Mouse (Mus musculus) heart, adult 2 months (tissue): ENCODE data around the gene Rph3a.

Experiments
- EP300 ChIP-seq: fragments of 200-500 bp; IDR thresholded peaks from 2 replicates; pipeline ENCODE4 v1.6.1; 2011; ENCODE audit warnings: low read depth, low read length, control low read depth; ENCODE audit not compliant: insufficient read depth
- POLR2A ChIP-seq: fragments of 200-500 bp; IDR thresholded peaks from 2 replicates; pipeline ENCODE4 v1.6.1; 2011; ENCODE audit warnings: mild to moderate bottlenecking, low read depth, low read length, control low read depth; ENCODE audit not compliant: insufficient read depth

- TF ChIP-seq EP300 (no peak), POLR2A (no peak)
Measured at GRCm38 (mm10) chr5:120968134-120968532, 41.8 kb downstream of the Rph3a start.
